Mouse (Mus musculus): ENCODE measurements around the gene Ankrd6. TPM values are rescaled to one million over a fixed set of nuclear protein-coding genes. Genes with fewer than 3 reads are reported as not detected.

Gene Ankrd6
- total and polyA plus RNA-seq, 2 experiments from 2014 or later = 22.7 to 38.1 TPM

GRCm38 (mm10) chr4:32987006-32987405 lies 36.4 kb upstream of the Ankrd6 start:
- Histone ChIP-seq H3K9me3 (ENCODE audit: low read length) (no peaks in the 10 kb centered on the region), H3K4me2 (ENCODE audit: low read depth, low read length, poor library complexity, severe bottlenecking) (no peak overlapping the region), H3K27ac (ENCODE audit: low read depth, low read length) (no peak overlapping the region), H3K27me3 (ENCODE audit: insufficient read depth, low read length) (no peaks in the 10 kb centered on the region), H3K4me3 (ENCODE audit: low read depth, low read length) (no peak overlapping the region), H3K36me3 (ENCODE audit: insufficient read depth, low read length) (no peaks in the 10 kb centered on the region), H3K9ac (replicated peaks; ENCODE audit: low read length, poor library complexity, severe bottlenecking) (no peak overlapping the region), H3K4me1 (ENCODE audit: insufficient read depth, low read length) (peaks cover 4% of the 10 kb centered on the region; the same call in 1 of the 2 replicates)
- ATAC-seq (ENCODE audit: low FRiP score) (no peak), DNase-seq (ENCODE audit: low spot score) (no peak)
- WGBS = 64% methylated on average over 3 of the region's 3 CpGs
- no peak for TF ChIP-seq CTCF (IDR thresholded peaks at IDR 0.05)

- no peak overlapping the region for H3K4me3 ChIP-seq (ENCODE audit: low read depth, low read length)
- H3K4me1 ChIP-seq (ENCODE audit: insufficient read depth, low read length) = peaks cover 4% of the 10 kb centered on the region; the same call in 1 of the 2 replicates
- H3K9ac ChIP-seq (replicated peaks; ENCODE audit: low read length, poor library complexity, severe bottlenecking) = no peak overlapping the region
- no peak for ATAC-seq (ENCODE audit: low FRiP score)
- no peak for TF ChIP-seq CTCF (IDR thresholded peaks at IDR 0.05)
- H3K27ac ChIP-seq (ENCODE audit: low read depth, low read length) = no peak overlapping the region
- H3K4me2 ChIP-seq (ENCODE audit: low read depth, low read length, poor library complexity, severe bottlenecking) = 0 out of 2 replicates have a peak overlapping the region, but pooled peaks have one; percentile 9
- no peaks in the 10 kb centered on the region for H3K9me3 ChIP-seq (ENCODE audit: low read length)
- no peaks in the 10 kb centered on the region for H3K36me3 ChIP-seq (ENCODE audit: insufficient read depth, low read length)
- WGBS = 9% methylated on average over 3 of the region's 3 CpGs
- no peak for DNase-seq (ENCODE audit: low spot score)
- H3K27me3 ChIP-seq (ENCODE audit: insufficient read depth, low read length) = no peaks in the 10 kb centered on the region
These were observed 35.0 kb upstream of the Ankrd6 start for GRCm38 (mm10) chr4:32985684-32986083.

GRCm38 (mm10) chr4:32984801-32985675 lies 34.4 kb upstream of the Ankrd6 start:
- peak; percentile 68 for TF ChIP-seq CTCF (IDR thresholded peaks at IDR 0.05)
- H3K9me3 ChIP-seq (ENCODE audit: low read length) = no peaks in the 10 kb centered on the region
- H3K9ac ChIP-seq (replicated peaks; ENCODE audit: low read length, poor library complexity, severe bottlenecking) = peak overlapping the region; percentile 84
- H3K27me3 ChIP-seq (ENCODE audit: insufficient read depth, low read length) = no peaks in the 10 kb centered on the region
- peak; percentile 41 for DNase-seq (ENCODE audit: low spot score)
- WGBS = 4% methylated on average over 13 of the region's 13 CpGs
- peak overlapping the region; percentile 38 for H3K27ac ChIP-seq (ENCODE audit: low read depth, low read length)
- ATAC-seq (ENCODE audit: low FRiP score) = no peak
- peak overlapping the region; percentile 95 for H3K4me2 ChIP-seq (ENCODE audit: low read depth, low read length, poor library complexity, severe bottlenecking)
- H3K4me1 ChIP-seq (ENCODE audit: insufficient read depth, low read length) = peaks cover 4% of the 10 kb centered on the region; the same call in 1 of the 2 replicates
- peak overlapping the region; percentile 90 for H3K4me3 ChIP-seq (ENCODE audit: low read depth, low read length)
- no peaks in the 10 kb centered on the region for H3K36me3 ChIP-seq (ENCODE audit: insufficient read depth, low read length)

DNA sequence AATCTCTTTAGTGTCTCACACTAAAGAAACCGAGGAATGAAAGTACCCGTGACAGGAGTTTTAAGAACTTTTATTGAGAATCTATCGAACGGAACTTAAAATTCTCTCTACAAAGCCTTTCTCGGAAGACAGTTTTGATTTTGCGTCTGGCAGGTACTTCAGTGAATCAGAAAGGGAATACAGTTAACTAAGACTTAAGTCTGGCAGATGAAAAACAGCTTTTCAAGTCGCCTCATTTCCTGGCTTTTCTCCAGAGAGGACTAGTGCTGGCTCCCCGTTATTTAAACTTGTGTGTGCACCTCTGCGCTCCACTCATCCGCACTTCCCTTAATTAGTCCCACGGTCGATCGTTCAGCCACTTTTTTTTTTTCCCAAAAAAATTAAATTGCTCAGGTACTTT lies 33.6 kb upstream of the Ankrd6 start:
- under 1% methylated on average over 13 of the region's 13 CpGs for WGBS
- Histone ChIP-seq H3K4me2 (ENCODE audit: low read depth, low read length, poor library complexity, severe bottlenecking) (peak overlapping the region; percentile 95), H3K9me3 (ENCODE audit: low read length) (no peaks in the 10 kb centered on the region), H3K27ac (ENCODE audit: low read depth, low read length) (peak overlapping the region; percentile 38; the same call in 1 of the 2 replicates), H3K9ac (replicated peaks; ENCODE audit: low read length, poor library complexity, severe bottlenecking) (peak overlapping the region; percentile 84), H3K4me1 (ENCODE audit: insufficient read depth, low read length) (peaks cover 4% of the 10 kb centered on the region; the same call in 1 of the 2 replicates), H3K36me3 (ENCODE audit: insufficient read depth, low read length) (no peaks in the 10 kb centered on the region), H3K4me3 (ENCODE audit: low read depth, low read length) (peak overlapping the region; percentile 90), H3K27me3 (ENCODE audit: insufficient read depth, low read length) (no peaks in the 10 kb centered on the region)
- ATAC-seq (ENCODE audit: low FRiP score) (no peak), DNase-seq (ENCODE audit: low spot score) (peak; percentile 60)
- TF ChIP-seq CTCF (IDR thresholded peaks at IDR 0.05) = no peak

DNA sequence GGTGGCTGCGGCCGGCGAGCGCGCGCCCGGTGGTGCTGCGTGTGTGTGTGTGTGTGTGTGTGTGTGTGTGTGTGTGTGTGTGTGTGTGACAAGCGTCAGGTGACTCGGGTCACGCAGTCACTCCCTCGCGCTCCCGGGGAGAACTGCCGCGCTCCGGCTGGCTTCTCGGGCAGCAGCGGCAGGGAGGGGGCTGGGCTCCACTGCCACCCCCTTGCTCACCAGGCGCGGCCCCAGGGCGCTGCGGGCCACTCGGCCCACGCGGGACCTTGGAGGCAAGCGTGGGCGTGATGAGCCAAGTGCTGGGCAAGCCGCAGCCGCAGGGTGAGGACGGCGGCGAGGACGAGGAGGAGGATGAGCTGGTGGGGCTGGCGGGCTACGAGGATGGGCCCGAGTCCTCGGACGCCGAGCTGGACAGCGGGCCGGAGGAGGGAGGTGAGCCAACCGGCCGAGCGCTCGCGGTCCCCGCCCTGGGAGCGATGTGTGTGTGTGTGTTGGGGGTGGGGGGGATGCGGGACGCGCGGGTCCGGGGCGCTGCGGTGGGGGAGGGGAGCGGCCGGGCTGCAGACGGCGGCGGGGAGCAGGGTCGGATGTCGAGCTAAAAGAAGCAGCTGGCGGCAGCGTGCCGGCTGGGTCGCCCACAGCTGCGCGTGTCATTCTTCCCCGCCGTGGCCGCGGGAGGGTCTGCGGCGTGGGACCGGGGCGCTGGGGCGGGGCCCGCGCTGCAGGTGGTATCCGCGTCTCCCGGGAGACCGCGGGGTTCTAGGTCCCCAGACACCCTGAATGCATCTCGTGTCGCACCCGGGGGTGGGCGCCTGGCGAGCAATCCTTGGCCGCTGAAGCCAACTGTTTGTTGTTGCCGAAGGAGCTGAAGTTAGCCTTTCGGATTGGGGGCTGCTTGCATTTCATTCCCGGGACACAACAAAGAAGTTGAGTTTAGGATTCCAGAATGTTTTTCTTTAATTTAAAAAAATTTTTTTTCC lies 32.8 kb upstream of the Ankrd6 start:
- TF ChIP-seq CTCF (IDR thresholded peaks at IDR 0.05) = no peak
- H3K4me1 ChIP-seq (ENCODE audit: insufficient read depth, low read length) = peaks cover 4% of the 10 kb centered on the region; the same call in 1 of the 2 replicates
- no peaks in the 10 kb centered on the region for H3K36me3 ChIP-seq (ENCODE audit: insufficient read depth, low read length)
- H3K27me3 ChIP-seq (ENCODE audit: insufficient read depth, low read length) = no peaks in the 10 kb centered on the region
- under 1% methylated on average over 61 of the region's 94 CpGs for WGBS
- H3K4me2 ChIP-seq (ENCODE audit: low read depth, low read length, poor library complexity, severe bottlenecking) = peak overlapping the region; percentile 95
- peak overlapping the region; percentile 84 for H3K9ac ChIP-seq (replicated peaks; ENCODE audit: low read length, poor library complexity, severe bottlenecking)
- peak overlapping the region; percentile 73 for H3K27ac ChIP-seq (ENCODE audit: low read depth, low read length)
- H3K4me3 ChIP-seq (ENCODE audit: low read depth, low read length) = peak overlapping the region; percentile 90
- ATAC-seq (ENCODE audit: low FRiP score) = peak; percentile 89
- H3K9me3 ChIP-seq (ENCODE audit: low read length) = no peaks in the 10 kb centered on the region
- peak; percentile 61 for DNase-seq (ENCODE audit: low spot score)
